Mouse (Mus musculus) induced T-regulatory cell, adult 2 months (primary cell): ENCODE results near the gene Dad1.

Experiments used
- DNase-seq: peaks from one replicate; pipeline ENCODE4 v3.0.0-alpha.2; 2012; ENCODE audit warnings: low read depth

Dad1 gene

GRCm38 (mm10) chr14:54205904-54206303 is 48.0 kb downstream of the Dad1 start:
- DNase-seq: peak; percentile 69

- no peak for DNase-seq
Measured at GRCm38 (mm10) chr14:54204786-54205185, 49.1 kb downstream of the Dad1 start.

DNA sequence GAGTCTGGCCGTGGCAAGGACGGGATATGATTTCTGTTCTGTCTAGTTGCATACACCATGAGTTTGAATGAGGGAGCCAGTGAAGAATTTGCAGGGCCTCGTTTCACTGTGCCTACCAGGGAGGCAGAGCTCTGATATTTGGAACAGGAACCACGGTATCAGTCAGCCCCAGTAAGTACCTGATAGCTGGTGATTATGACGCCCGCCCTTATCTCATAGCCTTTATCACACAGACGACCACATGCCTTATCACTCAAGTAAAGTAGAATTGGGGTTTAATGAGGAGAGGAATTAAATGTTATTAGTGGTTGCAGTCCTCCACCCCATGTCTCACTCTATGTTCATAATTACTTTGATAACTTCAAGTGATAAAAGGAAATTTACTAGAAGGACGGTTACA is 49.6 kb downstream of the Dad1 start:
- DNase-seq: peak; percentile 84

- DNase-seq: peak; percentile 79
Measured at GRCm38 (mm10) chr14:54203776-54204175, 50.1 kb downstream of the Dad1 start.

- peak; percentile 70 for DNase-seq
Measured at GRCm38 (mm10) chr14:54203207-54203606, 50.7 kb downstream of the Dad1 start.

DNA sequence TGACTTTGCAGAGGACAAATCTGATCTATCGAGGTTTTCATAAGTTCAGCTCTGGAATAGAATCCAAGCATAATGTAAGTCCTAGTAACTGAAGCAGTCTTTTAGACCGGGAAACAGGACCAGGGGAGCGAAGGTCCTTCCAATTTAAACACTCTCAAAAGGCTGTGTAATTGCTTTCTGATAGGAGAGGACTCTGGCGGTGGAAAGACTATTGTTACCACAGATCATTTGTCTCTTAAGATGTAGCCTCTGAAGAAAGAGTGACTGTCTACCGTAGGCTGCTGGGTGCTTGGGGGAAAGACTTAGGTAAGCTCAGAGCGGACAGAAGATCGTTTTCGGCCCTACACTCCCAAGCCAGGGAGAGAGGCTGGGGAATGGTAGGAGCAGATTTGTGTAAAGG is 53.5 kb downstream of the Dad1 start:
- peak; percentile 68 for DNase-seq

DNA sequence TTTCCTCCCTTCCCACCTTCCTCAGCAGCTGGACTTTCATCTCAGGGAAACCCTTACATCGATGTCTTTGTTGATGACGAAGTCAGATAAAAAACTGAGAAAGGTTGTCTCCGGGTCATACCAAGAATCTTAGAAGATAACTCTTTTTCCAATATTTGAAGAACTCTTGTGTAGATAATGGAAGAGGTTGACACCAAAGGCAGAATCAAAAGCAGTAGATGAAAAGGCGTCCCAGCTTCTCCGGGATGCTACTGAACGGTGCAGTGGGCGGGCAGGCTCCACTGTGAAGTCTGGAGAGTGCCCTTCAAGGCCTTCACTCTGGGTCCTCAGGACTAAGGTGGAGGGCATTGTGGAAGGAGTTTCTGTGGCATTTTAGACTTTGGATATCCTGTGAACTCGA is 54.2 kb downstream of the Dad1 start:
- peak; percentile 71 for DNase-seq

DNA sequence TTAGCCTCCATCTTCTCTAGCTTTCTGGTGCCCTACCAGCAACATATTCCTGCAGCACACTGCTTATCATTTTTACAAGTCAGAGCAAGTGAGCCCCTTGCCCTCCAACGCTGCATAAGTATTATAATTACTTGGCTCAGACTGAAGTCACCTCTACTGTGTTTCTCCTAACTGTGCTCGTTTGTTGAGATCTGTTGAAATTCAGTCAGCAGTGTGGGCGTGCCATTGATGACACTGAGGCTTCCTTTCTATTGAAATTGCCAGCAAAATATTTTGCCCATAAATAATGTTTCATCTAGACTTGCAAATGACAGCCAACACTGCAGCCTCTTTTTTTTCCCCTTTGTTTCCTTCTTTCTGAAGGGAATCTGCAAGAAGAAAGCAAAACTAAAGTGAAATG is 56.2 kb downstream of the Dad1 start:
- DNase-seq: peak; percentile 77

DNA sequence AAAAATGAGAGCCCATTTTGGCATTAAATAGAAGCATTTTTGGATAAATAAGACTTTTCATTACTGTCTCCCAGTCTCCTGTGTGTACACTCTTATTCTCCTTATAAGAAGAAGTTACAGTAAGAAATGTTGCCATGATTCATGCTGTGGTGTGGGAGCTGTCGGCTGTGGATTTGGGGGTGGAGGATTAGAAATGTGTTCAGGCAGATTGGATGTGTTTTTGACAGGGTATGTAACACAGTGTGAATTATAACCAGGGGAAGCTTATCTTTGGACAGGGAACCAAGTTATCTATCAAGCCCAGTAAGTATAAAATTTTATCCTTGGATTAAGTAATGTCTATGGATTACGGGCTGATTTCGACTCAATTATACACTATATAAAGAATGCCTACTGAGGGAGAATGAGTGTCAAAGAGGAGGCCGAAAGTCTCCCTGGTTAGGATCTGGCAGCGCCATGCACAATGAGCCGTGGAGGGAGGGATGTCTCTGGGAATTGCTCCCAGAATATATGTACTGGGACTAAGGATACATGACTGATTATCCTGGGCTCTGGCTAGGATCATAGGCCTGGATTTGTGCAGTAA is 58.0 kb downstream of the Dad1 start:
- DNase-seq: peak; percentile 52

DNA sequence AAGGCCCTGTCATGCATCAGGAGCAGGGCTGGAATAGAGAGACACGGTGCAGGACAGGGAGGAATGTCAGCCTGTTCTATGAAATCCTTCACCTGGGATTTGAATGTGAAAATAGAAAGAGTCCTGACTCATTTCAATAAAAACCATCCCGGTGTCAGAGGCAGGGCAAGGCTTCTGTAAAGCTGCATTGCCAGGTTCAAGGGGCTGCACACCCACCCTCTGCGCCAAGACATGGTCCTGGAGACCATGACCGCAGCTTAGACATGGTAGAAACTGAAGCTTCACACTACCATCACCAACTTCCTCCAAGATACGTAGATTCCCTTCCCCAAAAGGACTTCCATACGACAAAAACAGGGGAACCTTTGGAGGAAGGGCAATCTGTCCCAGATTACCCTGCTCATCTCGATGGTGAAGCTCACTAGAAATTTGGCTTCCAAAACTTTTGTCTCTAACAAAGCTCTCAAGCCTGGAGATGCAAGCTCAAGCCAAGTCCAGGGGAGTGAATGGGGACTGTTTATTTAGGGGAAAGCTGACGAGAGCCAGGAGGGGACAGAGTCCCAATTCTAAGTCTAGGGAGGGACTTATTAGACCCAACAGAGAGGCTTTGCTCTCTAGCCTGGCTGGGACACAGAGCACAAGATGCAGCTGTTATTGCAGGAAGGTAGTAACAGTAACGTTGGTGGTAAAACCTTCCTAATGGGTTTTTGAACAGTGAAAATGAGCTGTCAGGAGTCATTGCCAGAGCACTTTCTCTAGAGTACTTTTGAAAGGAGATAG is 60.4 kb downstream of the Dad1 start:
- DNase-seq: peak; percentile 66

- DNase-seq: no peak
Measured at GRCm38 (mm10) chr14:54192462-54192847, 61.4 kb downstream of the Dad1 start.

DNA sequence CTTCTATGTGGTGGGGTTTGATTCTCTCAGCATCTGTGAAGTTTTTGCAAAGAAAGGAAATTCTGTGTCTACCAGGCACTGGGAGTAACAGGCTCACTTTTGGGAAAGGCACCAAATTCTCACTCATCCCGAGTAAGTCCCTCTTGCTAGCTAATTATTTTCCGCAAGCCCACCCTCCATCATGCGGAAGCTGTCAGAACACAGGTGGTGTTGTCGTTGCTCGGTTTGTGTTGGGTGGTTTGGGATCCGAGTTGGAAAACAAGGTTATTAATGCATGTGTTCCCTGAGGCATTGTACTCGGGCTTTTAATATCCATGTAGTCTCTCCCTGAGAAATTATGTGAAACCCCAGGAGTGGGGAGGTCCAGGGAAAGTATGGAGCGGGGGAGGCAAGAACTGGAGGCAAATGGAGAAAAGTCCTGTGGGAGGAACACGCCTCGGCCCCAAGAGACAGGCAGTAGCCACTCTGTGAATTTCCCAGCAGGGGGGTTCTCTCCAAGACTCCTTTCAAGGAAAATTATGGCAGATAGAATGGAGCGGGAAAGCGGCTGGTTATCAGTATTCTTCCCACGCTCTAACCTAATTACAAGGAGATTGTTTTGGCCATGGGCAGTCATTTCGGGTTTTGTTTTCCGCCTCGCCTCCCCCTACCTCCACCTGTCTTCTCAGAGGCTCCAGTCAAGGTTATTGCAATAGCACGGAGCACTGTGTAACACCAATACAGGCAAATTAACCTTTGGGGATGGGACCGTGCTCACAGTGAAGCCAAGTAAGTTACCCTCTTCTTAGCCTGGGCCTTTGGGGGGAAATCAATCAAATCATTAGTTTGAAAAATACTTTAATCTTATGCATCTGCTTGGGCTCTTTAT is 62.1 kb downstream of the Dad1 start:
- DNase-seq: peak; percentile 54

DNA sequence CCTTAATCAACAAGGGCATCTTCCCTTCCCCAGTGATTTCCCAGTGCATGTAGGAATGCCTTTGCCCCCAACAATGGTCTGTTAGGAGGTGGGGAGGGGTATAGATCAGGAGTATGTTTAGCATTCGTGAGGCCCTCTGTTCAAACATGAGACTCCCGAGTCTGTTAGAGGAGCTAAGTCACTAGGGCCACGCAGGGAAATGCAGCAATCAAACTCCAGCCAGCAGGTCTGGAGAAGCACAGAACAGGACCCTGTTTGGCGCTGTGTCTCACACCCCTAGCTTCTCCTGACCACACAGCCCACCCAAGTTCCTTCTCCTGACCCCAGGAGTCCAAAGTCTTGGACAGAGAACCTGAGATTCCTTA is 62.9 kb downstream of the Dad1 start:
- peak; percentile 52 for DNase-seq

GRCm38 (mm10) chr14:54190305-54191025 is 63.4 kb downstream of the Dad1 start:
- no peak for DNase-seq

DNA sequence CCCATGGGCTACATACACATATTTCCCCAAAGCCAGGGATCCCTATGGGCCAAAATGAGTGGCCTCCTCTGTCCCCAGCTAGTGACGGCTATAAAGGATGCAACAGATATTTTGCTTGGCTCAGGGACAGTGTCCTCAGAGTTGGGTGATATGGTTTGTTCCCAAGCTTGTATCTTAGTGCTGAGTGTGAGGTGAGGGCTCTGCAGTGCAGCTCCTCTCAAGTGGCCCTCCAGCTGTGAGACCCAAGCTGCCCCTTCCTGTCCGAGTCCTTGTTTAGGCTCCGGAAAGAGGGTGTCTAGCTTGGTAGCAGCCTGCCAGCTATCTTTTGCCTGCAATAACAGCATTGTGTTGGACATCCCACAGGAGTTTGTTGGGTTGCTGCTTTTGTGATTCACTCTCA is 64.6 kb downstream of the Dad1 start:
- DNase-seq: no peak

DNA sequence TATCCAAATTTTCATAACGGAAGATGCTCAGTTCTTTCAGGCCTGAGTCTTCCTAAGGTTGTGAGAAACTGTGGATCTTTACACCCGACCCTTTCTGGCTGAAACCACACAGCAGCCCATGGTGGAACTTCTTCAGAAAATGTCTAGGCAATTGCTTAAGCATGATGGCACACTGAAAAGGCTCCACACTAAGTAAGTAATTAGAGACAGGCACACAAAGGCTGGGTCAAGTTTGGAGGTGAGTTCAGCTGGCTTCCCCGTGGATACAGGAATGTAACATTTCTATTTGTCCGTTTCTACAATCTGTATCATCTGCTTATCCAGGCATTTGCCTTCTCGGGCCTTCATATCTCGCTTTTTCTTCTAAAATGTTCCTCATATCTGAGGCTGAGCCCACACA is 66.7 kb downstream of the Dad1 start:
- DNase-seq: no peak
